27 mouse cellular contexts compared by ENCODE assay signal in genomic region chr2:121132822-121133221, GRCm38 (mm10). TPM values are rescaled to one million over a fixed set of nuclear protein-coding genes. Genes with fewer than 3 reads are reported as not detected.
DNase-seq lines count a peak whose midpoint lies in the region; ATAC-seq and TF ChIP-seq lines count a peak whose summit lies in the region.
"Had no signal": no experiment of that assay in that cellular context is flagged by ENCODE, and none has a peak within 500 bp of the region (broad histone marks: within the 10 kb centered on the region; RNA-seq: fewer than 3 reads in every experiment).

No protein-coding gene starts in this region.

- peaks cover 3 to 6% of the 10 kb centered on the region in 2 experiments; a peak in 2 of 4 replicates for H3K4me1 ChIP-seq in MEL (ENCODE audit: control insufficient read depth in 1 of 2, insufficient read depth in 2 of 2, low read length in 2 of 2)
- H3K4me1 ChIP-seq in stomach, embryonic 16.5 days (ENCODE audit: control insufficient read depth, insufficient read depth, low read length) = no peaks in the 10 kb centered on the region
- H3K4me1 ChIP-seq: embryonic facial prominence, embryonic 10.5 days; embryonic facial prominence, embryonic 12.5 days; forebrain, embryonic 13.5 days had no signal

- TF ChIP-seq CTCF in MEL (IDR thresholded peaks at IDR 0.05 in 2 of 3, conservative IDR thresholded peaks at IDR 0.05 in 1 of 3; ENCODE audit: control insufficient read depth in 1 of 3, insufficient read depth in 1 of 3, low read depth in 2 of 3, low read length in 3 of 3, poor library complexity in 1 of 3, severe bottlenecking in 1 of 3) = no peak

- TF ChIP-seq RAD21 in MEL (IDR thresholded peaks at IDR 0.05; ENCODE audit: low read depth, low read length) = no peak

- peak; percentile 35 for DNase-seq in heart, adult 11 months
- DNase-seq in heart, adult 18-20 months = no peak
- DNase-seq in 3T3-L1 (ENCODE audit: low read depth, low spot score) (peak; percentile 4), MEL (ENCODE audit: low read depth, low spot score) (peak; percentile 45)
- DNase-seq in left cerebral cortex, adult 9 months (ENCODE audit: low spot score in 2 of 2) = no peak
- DNase-seq in left cerebral cortex, postnatal 25 days (ENCODE audit: low spot score in 2 of 2) = no peak
- DNase-seq: adrenal gland, adult 8-10 months; adrenal gland, postnatal 14 days; adrenal gland, postnatal 36 days; cerebellum, adult 11 months; cerebellum, adult 18-20 months; cerebellum, adult 8-10 months; cerebellum, adult 9-11 months; cerebellum, postnatal 14 days; forebrain, postnatal 0 days had no signal

- H3K79me2 ChIP-seq in MEL (ENCODE audit: control insufficient read depth, insufficient read depth, low read length, poor library complexity) = peaks cover 4% of the 10 kb centered on the region

- no peak for TF ChIP-seq POLR2A in MEL (IDR thresholded peaks at IDR 0.05; ENCODE audit: control insufficient read depth in 1 of 2, insufficient read depth in 1 of 2, low read depth in 1 of 2, low read length in 2 of 2, poor library complexity in 1 of 2)

- 62% methylated on average over 1 of the region's 1 CpGs for WGBS in stomach, embryonic 16.5 days

- H3K4me2 ChIP-seq in stomach, embryonic 16.5 days (ENCODE audit: low read depth, low read length) = no peak overlapping the region
- H3K4me2 ChIP-seq: embryonic facial prominence, embryonic 12.5 days; forebrain, embryonic 13.5 days; forebrain, embryonic 15.5 days had no signal

- H3K27me3 ChIP-seq in MEL (ENCODE audit: control insufficient read depth in 1 of 2, insufficient read depth in 2 of 2, low read length in 2 of 2) = no peaks in the 10 kb centered on the region
- H3K27me3 ChIP-seq in stomach, embryonic 16.5 days (ENCODE audit: control insufficient read depth, insufficient read depth, low read length) = no peaks in the 10 kb centered on the region
- H3K27me3 ChIP-seq: CH12.LX; embryonic facial prominence, embryonic 12.5 days; forebrain, embryonic 13.5 days; forebrain, embryonic 15.5 days had no signal

- no peak overlapping the region for H3K27ac ChIP-seq in MEL (ENCODE audit: control insufficient read depth, low read depth, low read length)
- no peak overlapping the region for H3K27ac ChIP-seq in stomach, embryonic 16.5 days (ENCODE audit: low read length)
- H3K27ac ChIP-seq: embryonic facial prominence, embryonic 10.5 days; embryonic facial prominence, embryonic 12.5 days; forebrain, embryonic 13.5 days; forebrain, embryonic 15.5 days had no signal

- 0 out of 2 replicates have a peak, but pooled peaks have one; percentile 29 for ATAC-seq in stomach, embryonic 16.5 days (ENCODE audit: insufficient read depth, low FRiP score)
- ATAC-seq in cerebellum, adult (ENCODE audit: insufficient number of reproducible peaks, low FRiP score, low TSS enrichment) = no peak
- ATAC-seq: CD4-positive, CD25-positive, alpha-beta regulatory T cell, adult 4 months; forebrain, embryonic 13.5 days; forebrain, embryonic 15.5 days; forebrain, postnatal 0 days had no signal

- H3K36me3 ChIP-seq in MEL (ENCODE audit: control insufficient read depth in 1 of 2, insufficient read depth in 2 of 2, low read length in 2 of 2) = peaks cover 0 to 9% of the 10 kb centered on the region in 2 experiments; a peak in 2 of 4 replicates
- H3K36me3 ChIP-seq in stomach, embryonic 16.5 days (ENCODE audit: control insufficient read depth, insufficient read depth, low read length) = no peaks in the 10 kb centered on the region

- intact Hi-C loops in left cerebral cortex, postnatal 25 days (cut with DNase I) = no loop called here

- no peaks in the 10 kb centered on the region for H3K9me3 ChIP-seq in MEL (replicated peaks; ENCODE audit: insufficient read depth, low read length)
- H3K9me3 ChIP-seq in stomach, embryonic 16.5 days (replicated peaks; ENCODE audit: control insufficient read depth, low read length) = no peaks in the 10 kb centered on the region
- H3K9me3 ChIP-seq: embryonic facial prominence, embryonic 10.5 days; embryonic facial prominence, embryonic 12.5 days; forebrain, embryonic 13.5 days; forebrain, embryonic 15.5 days; G1E had no signal

- no peak overlapping the region for H3K4me3 ChIP-seq in MEL (ENCODE audit: control insufficient read depth in 1 of 2, insufficient read depth in 1 of 2, low read depth in 2 of 2, low read length in 2 of 2)
- H3K4me3 ChIP-seq in stomach, embryonic 16.5 days (replicated peaks; ENCODE audit: low read length) = no peak overlapping the region
- H3K4me3 ChIP-seq: embryonic facial prominence, embryonic 10.5 days; embryonic facial prominence, embryonic 12.5 days; forebrain, embryonic 13.5 days; forebrain, embryonic 15.5 days had no signal

- no peak for TF ChIP-seq EP300 in MEL (IDR thresholded peaks at IDR 0.05; ENCODE audit: low read depth in 1 of 2, low read length in 2 of 2)

- H3K9ac ChIP-seq in MEL (ENCODE audit: control insufficient read depth, low read depth, low read length, poor library complexity, severe bottlenecking) = no peak overlapping the region
- H3K9ac ChIP-seq in stomach, embryonic 16.5 days (ENCODE audit: low read length) = no peak overlapping the region
- H3K9ac ChIP-seq: embryonic facial prominence, embryonic 12.5 days; forebrain, embryonic 13.5 days; forebrain, embryonic 15.5 days; forebrain, postnatal 0 days had no signal

TF ChIP-seq in MEL, 35 proteins besides CTCF, POLR2A, EP300 and RAD21:
- TF ChIP-seq JUND (IDR thresholded peaks at IDR 0.05; ENCODE audit: low read depth, low read length) = no peak
- TF ChIP-seq MYC (IDR thresholded peaks at IDR 0.05; ENCODE audit: low read depth, low read length) = peak; percentile 63; the same call in 1 of the 2 replicates
- TF ChIP-seq ZKSCAN1 (IDR thresholded peaks at IDR 0.05; ENCODE audit: low read depth, low read length) = no peak
- TF ChIP-seq MAFK (IDR thresholded peaks at IDR 0.05; ENCODE audit: borderline replicate concordance, low read depth, low read length) = no peak
- 0 out of 2 replicates have a peak, but pooled peaks have one; percentile 27 for TF ChIP-seq MAX (IDR thresholded peaks at IDR 0.05; ENCODE audit: low read length)

RNA-seq across cellular contexts. Expression of gene Adal, which starts 7.4 kb away (rescaled TPM):
- 10 to 100 TPM; 10.3 to 11.2 TPM for total RNA-seq in heart, adult 18-20 months (2021)
- 9.3 and 10.8 TPM in 2 replicates for total RNA-seq in MEL (2012; rRNA removed)
- 100 to 1,000 TPM in 1 of 2 experiments, 10 to 100 TPM in 1; 12.1 to 101 TPM for polyA plus RNA-seq in MEL (2012; ENCODE audit: insufficient read depth in 1 of 2, insufficient read length in 2 of 2, low read depth in 1 of 2, low replicate concordance in 2 of 2, missing spikeins in 1 of 2)
- polyA plus RNA-seq in stomach, embryonic 16.5 days (2015; fragmentation: Nextera tagmentation; extraction: Ambion mirVana) = 18.4 and 19.2 TPM in 2 replicates
- 10 to 100 TPM; 20.0 to 22.1 TPM for total RNA-seq in left cerebral cortex, postnatal 25 days (2021)

RNA-seq across cellular contexts. Expression of gene Lcmt2, which starts 7.6 kb away (rescaled TPM):
- total RNA-seq in heart, adult 18-20 months (2021) = 1 to 10 TPM; 8.8 to 9.4 TPM
- 9.4 and 13.2 TPM in 2 replicates for total RNA-seq in MEL (2012; rRNA removed)
- 10 to 100 TPM in 1 of 2 experiments, not detected in 1; 12.9 TPM for polyA plus RNA-seq in MEL (2012; ENCODE audit: insufficient read depth in 1 of 2, insufficient read length in 2 of 2, low read depth in 1 of 2, low replicate concordance in 2 of 2, missing spikeins in 1 of 2)
- 19.2 and 20.3 TPM in 2 replicates for polyA plus RNA-seq in stomach, embryonic 16.5 days (2015; fragmentation: Nextera tagmentation; extraction: Ambion mirVana)
- 1 to 10 TPM; 7.9 to 8.1 TPM for total RNA-seq in left cerebral cortex, postnatal 25 days (2021)

RNA-seq across cellular contexts. Expression of gene Tgm7, which starts 23.2 kb away (rescaled TPM):
- not detected for total RNA-seq in heart, adult 18-20 months (2021)
- total RNA-seq in MEL (2012; rRNA removed) = not detected in 2 replicates
- polyA plus RNA-seq in MEL (2012; ENCODE audit: insufficient read depth in 1 of 2, insufficient read length in 2 of 2, low read depth in 1 of 2, low replicate concordance in 2 of 2, missing spikeins in 1 of 2) = not detected
- polyA plus RNA-seq in stomach, embryonic 16.5 days (2015; fragmentation: Nextera tagmentation; extraction: Ambion mirVana) = 0.14 TPM in 2 replicates
- under 1 TPM in 1 of 2 experiments, not detected in 1; 0.16 TPM for total RNA-seq in left cerebral cortex, postnatal 25 days (2021)
- total RNA-seq: adrenal gland, adult 18-20 months; adrenal gland, postnatal 14 days; adrenal gland, postnatal 36 days; CH12.LX; forebrain, postnatal 0 days had no signal
- polyA plus RNA-seq: embryonic facial prominence, embryonic 10.5 days; embryonic facial prominence, embryonic 12.5 days; embryonic facial prominence, embryonic 14.5 days; forebrain, embryonic 11.5 days; forebrain, embryonic 13.5 days; forebrain, embryonic 15.5 days; forebrain, postnatal 0 days; G1E had no signal

RNA-seq across cellular contexts. Expression of gene Tubgcp4, which starts 37.6 kb away (rescaled TPM):
- total RNA-seq in heart, adult 18-20 months (2021) = 10 to 100 TPM; 16.4 to 21.3 TPM
- total RNA-seq in MEL (2012; rRNA removed) = 27.9 and 31.3 TPM in 2 replicates
- polyA plus RNA-seq in MEL (2012; ENCODE audit: insufficient read depth in 1 of 2, insufficient read length in 2 of 2, low read depth in 1 of 2, low replicate concordance in 2 of 2, missing spikeins in 1 of 2) = 10 to 100 TPM in 1 of 2 experiments, not detected in 1; 38.9 TPM
- 47.6 and 50.3 TPM in 2 replicates for polyA plus RNA-seq in stomach, embryonic 16.5 days (2015; fragmentation: Nextera tagmentation; extraction: Ambion mirVana)
- total RNA-seq in left cerebral cortex, postnatal 25 days (2021) = 10 to 100 TPM; 44.7 to 49.4 TPM

RNA-seq across cellular contexts. Expression of gene Zscan29, which starts 38.1 kb away (rescaled TPM):
- 1 to 10 TPM; 5.8 to 6.8 TPM for total RNA-seq in heart, adult 18-20 months (2021)
- total RNA-seq in MEL (2012; rRNA removed) = 6.5 and 6.7 TPM in 2 replicates
- 100 to 1,000 TPM in 1 of 2 experiments, 10 to 100 TPM in 1; 10.2 to 199 TPM for polyA plus RNA-seq in MEL (2012; ENCODE audit: insufficient read depth in 1 of 2, insufficient read length in 2 of 2, low read depth in 1 of 2, low replicate concordance in 2 of 2, missing spikeins in 1 of 2)
- polyA plus RNA-seq in stomach, embryonic 16.5 days (2015; fragmentation: Nextera tagmentation; extraction: Ambion mirVana) = 8.8 and 9.6 TPM in 2 replicates
- total RNA-seq in left cerebral cortex, postnatal 25 days (2021) = 1 to 10 TPM; 6.5 to 7.1 TPM

Comparison
In these comparisons a context has a peak if more than half of its experiments do, and no peak if none do; other contexts are left out.
1. DNase-seq: peak in heart, adult 11 months (single experiment), 3T3-L1 (single experiment) and MEL (single experiment); none in heart, adult 18-20 months (0 of 2), left cerebral cortex, adult 9 months (0 of 2) and left cerebral cortex, postnatal 25 days (0 of 2).